Mouse (Mus musculus): ENCODE results near the gene Alg5.

DNA sequence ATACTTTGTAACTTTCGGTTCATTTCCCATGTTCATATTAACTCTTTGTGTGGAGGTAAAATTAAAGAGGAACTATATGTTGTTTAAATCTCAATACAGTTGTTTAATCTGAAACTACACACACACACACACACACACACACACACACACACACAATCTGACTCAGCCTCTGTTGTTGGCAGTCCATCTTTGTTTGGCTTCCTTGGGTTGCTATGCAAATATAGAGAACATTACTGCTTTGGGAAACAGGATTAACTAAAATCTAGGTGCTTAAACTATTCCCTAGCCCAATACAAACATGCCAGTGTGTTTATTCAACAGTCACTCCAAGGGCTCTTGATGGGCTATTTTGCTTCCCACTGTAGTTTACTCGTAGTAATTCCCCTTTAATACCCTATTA lies 48.1 kb upstream of the Alg5 start:
- TF ChIP-seq CTCF (IDR thresholded peaks at IDR 0.05; ENCODE audit: insufficient read depth, low read length) (no peak), POLR2A (IDR thresholded peaks at IDR 0.05; ENCODE audit: borderline replicate concordance, extremely low read depth, low read depth, low read length) (no peak)

All from lung, adult 2 months (tissue).